Mouse (Mus musculus): ENCODE data around the gene Kcnj5.

Kcnj5 gene

DNA sequence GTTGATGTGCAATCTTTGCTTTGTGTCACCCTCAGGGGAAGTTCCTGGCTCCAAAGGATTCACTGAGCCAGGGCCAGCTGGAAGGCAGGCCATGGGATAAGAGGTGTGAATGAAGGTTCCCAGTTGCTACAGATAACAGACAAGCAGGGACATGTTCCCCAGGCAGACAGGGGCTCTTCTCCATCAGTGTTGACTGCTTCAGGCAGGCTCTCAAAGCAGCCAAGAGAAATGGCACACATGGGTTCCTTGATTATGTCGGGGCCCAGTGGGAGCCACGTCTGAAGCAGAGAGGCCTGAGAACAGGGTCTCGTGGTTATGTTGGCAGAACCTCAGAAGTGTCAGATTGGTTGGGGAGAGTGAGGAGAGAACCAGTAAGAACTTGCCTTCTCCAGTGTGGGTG, 30.1 kb downstream of the Kcnj5 start:
- DNase-seq, result no peak

- DNase-seq, result no peak
Observed at GRCm38 (mm10) chr9:32312208-32312607, 31.9 kb downstream of the Kcnj5 start.

DNA sequence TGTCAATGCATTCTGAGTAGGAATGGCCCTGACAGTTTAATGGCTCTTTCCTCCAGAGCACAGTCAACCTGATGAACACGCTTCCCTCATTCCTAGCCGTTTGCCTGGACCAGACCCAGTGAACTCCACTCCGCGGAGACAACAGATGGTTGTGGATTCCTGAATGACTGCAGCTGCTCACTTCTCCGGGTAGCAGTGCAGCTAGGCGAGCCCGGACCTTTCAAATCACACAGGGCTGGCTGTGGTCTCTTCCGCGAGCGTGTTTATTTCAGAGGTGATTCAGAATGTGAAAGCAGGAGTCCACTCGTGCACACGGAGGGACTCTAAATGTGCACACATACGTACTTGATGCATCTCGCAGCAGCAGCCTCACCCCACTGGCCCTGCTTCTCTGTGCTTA, 32.4 kb downstream of the Kcnj5 start:
- DNase-seq, result no peak

GRCm38 (mm10) chr9:32302501-32303150, 41.5 kb downstream of the Kcnj5 start:
- DNase-seq, result no peak

DNA sequence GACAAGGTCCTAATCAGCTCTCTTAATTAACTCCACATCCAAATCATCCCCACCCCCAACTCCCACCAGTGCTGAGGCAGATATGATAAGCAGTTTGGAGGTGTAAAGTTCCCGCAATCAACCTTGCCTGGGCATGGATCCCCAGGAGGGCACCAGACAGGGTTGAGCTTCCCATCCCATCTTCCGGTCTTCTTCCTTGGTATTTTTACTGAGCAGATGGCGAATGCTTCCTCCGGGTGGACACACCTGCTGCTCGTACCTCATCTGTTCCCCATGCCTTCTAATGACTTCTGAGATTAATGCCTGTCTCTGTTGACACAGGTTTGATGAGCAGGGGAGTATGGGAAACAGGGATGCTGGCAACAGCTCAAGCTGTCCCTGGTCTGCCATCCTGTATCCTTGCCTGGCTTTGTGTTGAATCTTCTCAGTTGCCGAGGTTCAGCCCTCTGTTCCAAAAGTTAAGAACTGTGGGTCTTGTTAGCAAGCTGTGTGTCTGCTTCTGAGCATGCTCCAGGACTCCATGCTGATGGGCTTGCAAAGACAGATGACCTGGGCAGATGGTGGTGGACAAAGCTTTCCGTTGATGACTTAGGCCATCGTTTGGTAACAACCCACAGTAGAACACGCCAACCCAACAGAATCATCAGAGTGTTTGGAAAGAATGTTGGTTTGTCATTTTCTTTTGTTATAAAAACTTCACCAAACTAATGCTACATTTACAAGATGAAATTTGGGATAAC, 48.9 kb downstream of the Kcnj5 start:
- DNase-seq, result no peak

GRCm38 (mm10) chr9:32292686-32293085, 51.5 kb downstream of the Kcnj5 start:
- no peak for DNase-seq

GRCm38 (mm10) chr9:32291618-32292017, 52.5 kb downstream of the Kcnj5 start:
- DNase-seq, result no peak

DNA sequence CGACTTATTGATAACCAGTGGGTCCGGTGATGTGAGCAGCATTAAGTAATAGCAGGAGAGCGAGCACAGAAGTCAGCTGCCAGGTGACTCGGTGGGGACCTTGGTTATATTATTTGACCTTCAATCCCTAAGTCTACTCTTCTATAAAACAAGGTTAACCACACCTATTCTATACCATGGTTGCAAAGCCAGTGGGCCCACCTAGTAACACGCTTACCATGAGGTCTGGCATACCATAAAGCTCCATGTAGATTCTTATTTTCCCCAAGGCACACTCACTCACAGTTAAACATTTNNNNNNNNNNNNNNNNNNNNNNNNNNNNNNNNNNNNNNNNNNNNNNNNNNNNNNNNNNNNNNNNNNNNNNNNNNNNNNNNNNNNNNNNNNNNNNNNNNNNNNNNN, 60.6 kb downstream of the Kcnj5 start:
- no peak for DNase-seq

- no peak for DNase-seq
Observed at GRCm38 (mm10) chr9:32280456-32280855, 63.7 kb downstream of the Kcnj5 start.

DNA sequence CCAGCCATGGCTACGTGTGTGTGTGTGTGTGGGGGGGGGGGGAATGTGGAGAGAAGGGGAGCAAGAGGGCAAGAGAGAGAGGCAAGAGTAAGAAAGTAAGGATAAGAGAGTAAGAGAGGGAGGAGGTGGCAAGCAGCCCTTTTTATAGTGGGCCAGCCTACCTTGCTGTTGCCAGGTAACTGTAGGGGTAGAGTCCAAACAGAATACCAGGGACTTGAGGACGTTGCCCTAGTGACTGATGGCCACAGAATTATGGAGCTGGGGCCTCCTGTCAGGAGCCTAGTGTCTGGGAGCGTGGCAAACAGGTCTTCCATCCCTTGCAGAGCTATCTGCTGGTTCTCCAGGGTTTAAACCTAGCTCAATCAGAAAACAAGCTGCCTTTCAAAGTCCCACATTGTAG, 64.4 kb downstream of the Kcnj5 start:
- no peak for DNase-seq

DNA sequence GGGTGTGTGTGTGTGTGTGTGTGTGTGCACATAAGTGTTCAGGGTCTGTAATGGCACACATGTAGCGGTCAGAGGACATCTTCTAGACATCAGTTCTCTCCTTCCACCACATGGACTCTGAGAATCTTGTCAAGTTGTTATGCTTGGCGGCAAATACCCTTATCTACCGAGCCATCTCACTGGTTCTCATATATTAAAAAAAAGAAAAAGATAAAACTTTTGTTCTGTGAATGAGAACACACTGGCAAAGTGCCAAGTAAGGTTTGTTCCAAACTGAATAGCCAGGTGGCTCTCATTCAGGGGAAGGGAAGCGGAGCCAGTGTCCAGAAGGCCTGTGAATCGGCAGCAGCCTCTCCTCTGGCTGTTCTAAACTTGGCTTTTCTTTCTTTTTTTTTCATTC, 66.1 kb downstream of the Kcnj5 start:
- no peak for DNase-seq

GRCm38 (mm10) chr9:32271896-32272444, 72.2 kb downstream of the Kcnj5 start:
- DNase-seq, result peak; percentile 57
